Mouse (Mus musculus) skeletal muscle tissue, postnatal 0 days (tissue): ENCODE results near the gene Poc1a. TPM values are rescaled to one million over a fixed set of nuclear protein-coding genes. Genes with fewer than 3 reads are reported as not detected.

Experiments used
- polyA plus RNA-seq: library from polyadenylated mRNA; unstranded; fragments of >200 nt; fragmentation: Nextera tagmentation; extraction: Ambion mirVana; gene quantifications from 2 replicates; pipeline ENCODE4 v1.2.1, GENCODE M21; 2015

The Poc1a gene
- polyA plus RNA-seq: 4.8 and 6.3 TPM in 2 replicates

DNA sequence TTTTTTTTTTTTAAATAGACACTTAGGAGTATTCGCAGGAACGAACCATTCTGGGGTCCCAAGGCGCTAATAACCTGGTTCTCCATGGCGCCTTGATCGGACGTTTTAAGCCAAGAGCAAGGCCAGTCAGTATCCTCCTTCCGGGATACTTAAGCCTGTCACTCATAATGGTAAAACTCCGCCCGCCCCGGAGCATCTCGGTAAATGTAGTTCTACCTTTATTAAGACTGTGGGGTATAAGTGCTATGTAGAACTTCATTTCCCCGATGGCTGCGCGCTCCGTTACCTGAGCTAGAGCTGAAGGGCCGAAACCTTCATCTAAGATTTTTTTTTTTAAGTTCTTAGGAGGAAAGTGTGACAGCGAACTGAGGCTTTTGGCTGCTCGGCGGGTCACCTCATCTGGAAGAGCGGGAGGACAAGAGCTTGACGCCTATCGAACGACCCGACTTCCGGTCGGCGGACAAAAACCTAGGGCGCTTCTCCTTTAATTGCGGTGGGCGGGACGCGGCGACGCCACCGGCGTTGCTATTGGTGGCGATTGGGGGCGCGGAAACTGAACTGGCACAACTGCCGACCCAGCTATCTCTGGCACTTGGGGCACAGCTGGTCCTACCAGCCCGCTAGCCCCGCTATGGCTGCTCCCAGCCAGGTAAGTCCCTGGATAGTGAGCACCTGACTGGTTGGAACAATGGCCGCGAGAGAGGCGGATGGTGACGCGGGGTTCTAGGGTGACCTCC lies at the start of gene Poc1a:
Gene Poc1a, plus strand, starts transcription at position 254 of the 737 bp plus-strand sequence.

DNA sequence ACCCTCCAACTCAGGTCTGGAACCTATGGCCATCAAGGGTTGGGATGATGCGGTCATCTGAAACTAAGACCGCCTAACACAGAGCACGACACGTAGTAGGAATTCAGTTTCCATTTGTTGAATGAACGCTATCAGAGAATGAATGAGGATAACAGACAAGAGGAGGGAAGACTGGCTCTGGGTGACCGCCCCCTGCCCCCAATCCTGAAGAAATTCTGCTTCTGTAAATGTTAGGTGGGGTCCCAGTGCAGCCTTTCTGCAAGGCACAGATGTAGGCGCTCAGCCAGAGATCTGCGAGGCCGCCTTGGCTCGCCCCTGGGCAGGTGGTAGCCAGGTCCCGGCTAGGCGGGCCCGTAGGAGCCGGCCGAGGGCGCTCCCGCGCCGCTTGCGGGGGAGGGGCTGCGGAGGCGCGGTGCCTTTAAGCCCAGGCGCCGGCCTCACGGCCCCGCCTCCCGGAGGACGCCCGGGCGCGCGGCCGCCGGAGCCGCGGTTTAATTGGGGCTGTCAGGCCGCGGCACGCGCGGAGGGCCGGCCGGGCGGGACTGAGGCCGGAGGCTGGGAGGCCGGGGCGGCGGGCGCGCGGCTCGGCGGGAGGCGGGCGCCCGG lies 87.4 kb downstream of the Poc1a start, which contains the start of gene Dusp7:
Gene Dusp7, plus strand, starts transcription at position 521 of the 606 bp plus-strand sequence.

Other genes with a start within 250 kb of the Poc1a start
- gene Col6a4, start 184.3 kb upstream of the Poc1a start, polyA plus RNA-seq: 0.15 and 0.45 TPM in 2 replicates
- 0.56 and 0.74 TPM in 2 replicates for gene Glyctk, start 122.9 kb upstream of the Poc1a start, polyA plus RNA-seq
- 7.7 and 8.9 TPM in 2 replicates for gene Wdr82, start 110.1 kb upstream of the Poc1a start, polyA plus RNA-seq
- gene Ppm1m, start 81.3 kb upstream of the Poc1a start, polyA plus RNA-seq: 13.1 and 28.8 TPM in 2 replicates
- gene Twf2, start 78.0 kb upstream of the Poc1a start, polyA plus RNA-seq: 127 TPM in 2 replicates
- 0.08 and 0.09 TPM in 2 replicates for gene Tlr9, start 58.5 kb upstream of the Poc1a start, polyA plus RNA-seq
- 171 and 204 TPM in 2 replicates for gene Alas1, start 32.4 kb upstream of the Poc1a start, polyA plus RNA-seq
- 6.7 and 9.3 TPM in 2 replicates for gene Dusp7, start 87.6 kb downstream of the Poc1a start, polyA plus RNA-seq
- 557 and 573 TPM in 2 replicates for gene Rpl29, start 148.4 kb downstream of the Poc1a start, polyA plus RNA-seq
- 10.5 and 13.0 TPM in 2 replicates for gene Acy1, start 157.3 kb downstream of the Poc1a start, polyA plus RNA-seq
- 6.3 and 9.0 TPM in 2 replicates for gene Abhd14b, start 166.4 kb downstream of the Poc1a start, polyA plus RNA-seq
- gene Abhd14a, start 166.6 kb downstream of the Poc1a start, polyA plus RNA-seq: 20.9 and 25.1 TPM in 2 replicates
- 38.6 and 45.3 TPM in 2 replicates for gene Pcbp4, start 172.2 kb downstream of the Poc1a start, polyA plus RNA-seq
- 0.42 and 0.55 TPM in 2 replicates for gene Gpr62, start 184.9 kb downstream of the Poc1a start, polyA plus RNA-seq
- 14.6 and 19.1 TPM in 2 replicates for gene Rrp9, start 194.9 kb downstream of the Poc1a start, polyA plus RNA-seq
- gene Parp3, start 195.9 kb downstream of the Poc1a start, polyA plus RNA-seq: 12.1 and 16.3 TPM in 2 replicates
- gene Iqcf1, start 218.9 kb downstream of the Poc1a start, polyA plus RNA-seq: not detected in 2 replicates
- not detected in 2 replicates for gene Iqcf5, start 233.5 kb downstream of the Poc1a start, polyA plus RNA-seq